Mouse (Mus musculus) stomach, postnatal 0 days (tissue): ENCODE measurements at regions not wholly inside any gene's neighbourhood (a gene's known extent, or its start where the extent isn't known, plus 50 kb on each side); places are given as distances from the start of the nearest gene placed in this dataset.

Source experiments
- ATAC-seq: fragments of 200-750 bp; cut with Nextera tagmentation; 2 replicates; pipeline ENCODE4 v1.8.0; 2017; ENCODE audit not compliant: low FRiP score, low TSS enrichment
- DNase-seq: peaks from one replicate; pipeline ENCODE4 v3.0.0-alpha.2; 2016; ENCODE audit warnings: low spot score
- H3K27ac ChIP-seq: fragments of 300-500 bp; sonication (generic); replicated peaks from 2 replicates; pipeline ENCODE4 v1.5.1; 2014; ENCODE audit warnings: mild to moderate bottlenecking, control low read depth
- H3K27me3 ChIP-seq: fragments of 300-500 bp; sonication (generic); 2 replicates; pipeline ENCODE4 v1.6.1; 2014; ENCODE audit warnings: low read length; ENCODE audit not compliant: control insufficient read depth, insufficient read depth
- H3K36me3 ChIP-seq: fragments of 300-500 bp; sonication (generic); 2 replicates; pipeline ENCODE4 v1.6.1; 2014; ENCODE audit warnings: low read length, mixed read lengths; ENCODE audit not compliant: control insufficient read depth, insufficient read depth
- H3K4me1 ChIP-seq: fragments of 300-500 bp; sonication (generic); replicated peaks from 2 replicates; pipeline ENCODE4 v1.6.1; 2014; ENCODE audit warnings: antibody characterized with exemption; ENCODE audit not compliant: control insufficient read depth, insufficient read depth
- H3K4me2 ChIP-seq: fragments of 300-500 bp; sonication (generic); replicated peaks from 2 replicates; pipeline ENCODE4 v1.6.1; 2014; ENCODE audit warnings: low read depth, mild to moderate bottlenecking, control low read depth, moderate library complexity
- H3K4me3 ChIP-seq: fragments of 300-500 bp; sonication (generic); 2 replicates; pipeline ENCODE4 v1.5.1; 2014; ENCODE audit warnings: low read depth, low read length, control low read depth
- H3K9ac ChIP-seq: fragments of 300-500 bp; sonication (generic); 2 replicates; pipeline ENCODE4 v1.6.1; 2014; ENCODE audit warnings: mild to moderate bottlenecking, low read length, control low read depth, mixed read lengths
- H3K9me3 ChIP-seq: fragments of 300-500 bp; sonication (generic); 2 replicates; pipeline ENCODE4 v1.6.1; 2016; ENCODE audit warnings: low read length; ENCODE audit not compliant: control insufficient read depth
- CTCF ChIP-seq: IDR thresholded peaks from 2 replicates; pipeline ENCODE4 v1.5.1; 2016; ENCODE audit warnings: antibody characterized with exemption, low read depth, mild to moderate bottlenecking, moderate library complexity
- EP300 ChIP-seq: optimal IDR thresholded peaks from 2 replicates; pipeline ENCODE3; 2016; ENCODE audit warnings: antibody characterized with exemption
- WGBS: fragments of 180-500 bp; shearing (Covaris S2); extraction: QIAGEN DNeasy Blood & Tissue Kit; methylation state at CpG from one replicate; pipeline ENCODE4 v1.1.7; 2014; 5-methylcytosine and 5-hydroxymethylcytosine counted together

DNA sequence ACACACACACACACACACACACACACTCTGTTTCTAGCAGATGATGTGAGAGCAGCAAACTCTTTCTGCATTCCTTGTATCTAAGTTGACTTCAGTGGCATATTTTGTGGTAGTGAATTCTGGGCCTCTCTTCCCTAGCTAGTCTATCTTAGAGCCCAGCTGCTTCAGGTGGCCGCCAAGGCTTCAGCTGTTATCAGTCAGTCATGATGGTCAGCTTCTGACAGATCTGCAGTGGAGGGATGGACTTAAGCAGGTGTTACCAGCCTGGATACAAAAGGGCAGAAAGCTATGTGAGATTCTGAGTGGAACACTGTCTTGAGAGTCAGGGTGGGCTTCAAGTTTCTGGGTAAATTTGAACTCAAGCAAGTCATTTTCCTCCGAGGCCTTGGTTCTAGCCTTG, 127.1 kb upstream of the Ncam1 start:
- H3K36me3 ChIP-seq: no peaks in the 10 kb centered on the region
- no peak for TF ChIP-seq EP300
- no peak for TF ChIP-seq CTCF
- no peaks in the 10 kb centered on the region for H3K9me3 ChIP-seq
- WGBS: 90% methylated on average over 2 of the region's 2 CpGs
- H3K27me3 ChIP-seq: no peaks in the 10 kb centered on the region
- DNase-seq (no peak), ATAC-seq (no peak)
- no peak overlapping the region for H3K9ac ChIP-seq
- H3K27ac ChIP-seq: no peak overlapping the region
- H3K4me2 ChIP-seq: no peak overlapping the region
- H3K4me1 ChIP-seq: no peaks in the 10 kb centered on the region
- H3K4me3 ChIP-seq: no peak overlapping the region

DNA sequence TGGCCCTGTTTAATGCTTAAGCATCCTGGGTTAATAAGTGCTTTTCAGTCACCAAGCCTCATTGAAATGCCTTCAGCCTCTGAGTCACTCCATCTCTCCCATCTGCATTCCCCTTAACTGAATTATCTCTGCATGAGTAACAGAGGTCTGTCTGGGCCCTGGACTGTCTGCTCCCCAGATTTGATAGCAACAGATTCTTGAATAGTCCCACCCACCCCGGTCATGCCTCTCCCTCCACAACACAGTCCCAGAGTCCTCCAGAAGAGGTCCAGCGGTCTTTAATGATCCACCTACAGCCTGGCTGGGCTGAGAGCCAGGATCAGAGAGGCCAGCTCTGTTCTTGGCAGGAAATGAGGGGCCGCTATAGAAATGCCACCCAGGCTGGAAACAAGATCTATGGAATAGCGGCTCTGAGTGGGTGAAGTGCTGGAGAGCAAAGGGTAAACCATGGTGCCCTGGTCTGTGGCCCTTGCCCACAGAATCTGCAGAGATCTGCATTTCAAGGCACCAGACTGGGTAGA, 125.3 kb upstream of the Ncam1 start:
- Histone ChIP-seq H3K36me3 (no peaks in the 10 kb centered on the region), H3K4me1 (no peaks in the 10 kb centered on the region), H3K27me3 (no peaks in the 10 kb centered on the region), H3K4me2 (no peak overlapping the region), H3K4me3 (no peak overlapping the region), H3K9ac (no peak overlapping the region), H3K9me3 (no peaks in the 10 kb centered on the region), H3K27ac (no peak overlapping the region)
- peak; percentile 21 for DNase-seq
- TF ChIP-seq CTCF (no peak), EP300 (no peak)
- ATAC-seq: no peak; the same call in 1 of the 2 replicates
- WGBS: 29% methylated on average over 4 of the region's 4 CpGs

DNA sequence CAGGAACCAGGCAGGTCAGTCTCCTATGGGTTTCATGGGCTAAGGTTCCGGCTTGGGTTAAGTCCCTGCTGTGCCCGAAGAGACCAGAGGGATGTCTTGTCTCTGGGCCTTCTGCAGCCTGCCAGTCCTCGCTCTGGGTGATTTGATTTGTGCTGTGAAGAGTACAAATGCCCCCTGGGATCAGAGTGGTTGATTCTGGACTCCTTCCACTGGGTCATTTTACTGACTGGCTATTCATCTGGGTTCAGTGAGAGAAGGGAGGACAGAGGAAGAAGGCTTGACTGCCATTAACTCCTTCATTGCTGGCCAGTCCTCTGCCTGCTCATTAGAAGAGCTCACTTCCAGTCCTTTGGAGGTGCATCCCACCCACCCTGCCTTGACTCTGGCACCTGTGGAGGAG, 124.0 kb upstream of the Ncam1 start:
- 64% methylated on average over 3 of the region's 3 CpGs for WGBS
- no peaks in the 10 kb centered on the region for H3K4me1 ChIP-seq
- no peaks in the 10 kb centered on the region for H3K9me3 ChIP-seq
- H3K27ac ChIP-seq: no peak overlapping the region
- no peak overlapping the region for H3K4me3 ChIP-seq
- DNase-seq (no peak), ATAC-seq (no peak)
- TF ChIP-seq EP300 (no peak), CTCF (no peak)
- H3K36me3 ChIP-seq: no peaks in the 10 kb centered on the region
- no peak overlapping the region for H3K9ac ChIP-seq
- no peaks in the 10 kb centered on the region for H3K27me3 ChIP-seq
- H3K4me2 ChIP-seq: no peak overlapping the region

DNA sequence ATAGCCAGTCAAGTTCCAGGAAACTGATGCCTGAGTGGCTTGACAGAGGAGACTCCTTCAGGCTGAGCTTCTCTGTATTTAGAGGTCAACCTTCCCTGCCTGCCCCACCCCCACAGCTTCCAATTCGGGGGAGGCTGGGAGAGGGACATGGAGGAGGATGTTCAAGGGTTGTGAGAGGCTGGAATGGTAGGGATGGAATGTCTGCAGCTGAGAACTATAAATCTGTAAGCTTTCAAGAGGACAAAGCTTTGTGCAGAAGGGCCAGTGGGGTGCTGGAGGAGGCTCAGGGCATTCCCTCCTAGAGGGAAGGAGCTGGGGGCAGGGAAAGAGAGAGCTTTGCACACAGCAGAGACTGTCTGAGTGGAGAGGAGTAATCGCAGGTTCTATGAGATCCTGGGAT, 123.4 kb upstream of the Ncam1 start:
- H3K4me1 ChIP-seq: no peaks in the 10 kb centered on the region
- H3K27me3 ChIP-seq: no peaks in the 10 kb centered on the region
- ATAC-seq (no peak), DNase-seq (no peak)
- no peak overlapping the region for H3K9ac ChIP-seq
- H3K27ac ChIP-seq: no peak overlapping the region
- TF ChIP-seq EP300 (no peak), CTCF (no peak)
- H3K4me2 ChIP-seq: no peak overlapping the region
- H3K4me3 ChIP-seq: no peak overlapping the region
- no peaks in the 10 kb centered on the region for H3K9me3 ChIP-seq
- 36% methylated on average over 2 of the region's 2 CpGs for WGBS
- no peaks in the 10 kb centered on the region for H3K36me3 ChIP-seq

DNA sequence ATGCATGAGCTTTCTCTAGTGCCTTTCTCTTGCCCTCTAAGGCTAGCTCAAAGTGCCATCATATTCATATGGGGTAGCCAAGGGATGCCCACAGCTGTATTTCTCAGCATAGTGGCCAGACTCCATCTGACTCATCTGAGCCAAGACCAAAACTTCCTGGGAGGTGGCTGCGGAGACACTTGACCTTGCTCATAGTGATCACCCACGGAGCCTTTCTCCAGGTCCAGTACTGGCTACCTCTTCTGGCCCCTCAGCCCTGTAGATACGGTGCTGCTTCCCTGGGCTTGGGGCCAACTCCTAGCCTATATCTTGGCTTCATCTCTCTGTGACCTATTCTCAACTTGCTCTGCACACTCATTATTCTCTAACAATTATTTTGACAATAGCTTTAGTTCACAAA, 122.6 kb upstream of the Ncam1 start:
- DNase-seq (no peak), ATAC-seq (no peak)
- no peaks in the 10 kb centered on the region for H3K36me3 ChIP-seq
- no peaks in the 10 kb centered on the region for H3K9me3 ChIP-seq
- no peaks in the 10 kb centered on the region for H3K27me3 ChIP-seq
- 72% methylated on average over 3 of the region's 3 CpGs for WGBS
- H3K4me3 ChIP-seq: no peak overlapping the region
- H3K4me2 ChIP-seq: no peak overlapping the region
- no peak overlapping the region for H3K9ac ChIP-seq
- no peak overlapping the region for H3K27ac ChIP-seq
- no peaks in the 10 kb centered on the region for H3K4me1 ChIP-seq
- TF ChIP-seq EP300: no peak
- no peak for TF ChIP-seq CTCF

DNA sequence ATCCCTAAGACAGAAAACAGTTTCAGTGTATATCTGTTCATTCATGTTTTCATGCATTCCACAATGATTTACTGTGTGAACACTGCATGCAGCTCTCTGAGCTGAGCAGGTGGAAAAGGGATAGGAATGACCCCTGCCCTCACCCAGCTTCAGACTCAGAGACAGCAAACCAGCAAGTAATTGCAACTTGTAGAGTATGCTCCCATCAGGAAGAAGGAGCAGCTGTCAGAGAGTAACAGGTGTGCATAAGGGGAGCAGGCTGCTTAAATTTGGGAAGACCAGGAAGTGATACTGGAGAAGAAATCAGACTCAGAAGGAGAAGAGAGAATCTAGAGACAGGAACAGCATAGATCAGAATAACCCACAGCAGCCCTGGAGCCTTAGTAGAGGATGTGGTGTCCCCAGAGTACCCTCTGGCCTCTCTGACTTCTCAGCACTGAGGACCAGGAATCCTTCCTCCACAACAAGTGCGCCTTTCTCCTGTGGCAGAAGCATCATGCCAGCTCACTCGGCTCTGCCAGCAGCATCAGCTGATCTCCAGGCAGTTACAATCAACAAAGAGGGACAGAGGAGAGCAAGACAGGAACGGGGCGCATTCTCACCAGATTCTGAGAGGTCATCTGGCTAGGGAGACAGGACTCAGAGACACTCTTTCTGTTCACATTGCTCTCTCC, 116.5 kb upstream of the Ncam1 start:
- no peak overlapping the region for H3K4me3 ChIP-seq
- H3K9ac ChIP-seq: no peak overlapping the region
- no peaks in the 10 kb centered on the region for H3K9me3 ChIP-seq
- no peak overlapping the region for H3K27ac ChIP-seq
- H3K4me1 ChIP-seq: no peaks in the 10 kb centered on the region
- 69% methylated on average over 4 of the region's 4 CpGs for WGBS
- no peaks in the 10 kb centered on the region for H3K36me3 ChIP-seq
- H3K4me2 ChIP-seq: no peak overlapping the region
- TF ChIP-seq EP300: no peak
- no peak for TF ChIP-seq CTCF
- no peaks in the 10 kb centered on the region for H3K27me3 ChIP-seq
- no peak for ATAC-seq
- DNase-seq: peak; percentile 17
